Mouse (Mus musculus) megakaryocyte, embryonic 14.5 days (primary cell): ENCODE measurements around the gene Gpatch11.

Experiments
- FLI1 ChIP-seq: IDR thresholded peaks from 2 replicates; pipeline ENCODE4 v1.6.1; 2012; ENCODE audit warnings: low read length, inconsistent platforms, mixed read lengths
- GATA1 ChIP-seq: IDR thresholded peaks from 3 replicates; pipeline ENCODE4 v1.6.1; 2012; ENCODE audit warnings: mixed read lengths, low read length, inconsistent platforms, borderline replicate concordance

- no peak for TF ChIP-seq GATA1
- TF ChIP-seq FLI1, result no peak
Observed at GRCm38 (mm10) chr17:78842271-78842928, 7.0 kb downstream of the Gpatch11 start.
